Mouse (Mus musculus) right cerebral cortex, adult 18-20 months (tissue): ENCODE data around the gene Olfr836.
"Not testable (repeated sequence)": the region's sequence is repeated elsewhere in the genome, so short reads cannot be mapped to it uniquely, and the experiment has no call there.

Experiments
- DNase-seq: peaks from one replicate; pipeline ENCODE4 v3.0.0; 2022; ENCODE audit warnings: mixed read lengths

The Olfr836 gene

GRCm38 (mm10) chr9:19120082-19120481 is at the start of gene Olfr836:
Gene Olfr836, plus strand, starts transcription at chr9:19120382.
- no peak for DNase-seq

DNA sequence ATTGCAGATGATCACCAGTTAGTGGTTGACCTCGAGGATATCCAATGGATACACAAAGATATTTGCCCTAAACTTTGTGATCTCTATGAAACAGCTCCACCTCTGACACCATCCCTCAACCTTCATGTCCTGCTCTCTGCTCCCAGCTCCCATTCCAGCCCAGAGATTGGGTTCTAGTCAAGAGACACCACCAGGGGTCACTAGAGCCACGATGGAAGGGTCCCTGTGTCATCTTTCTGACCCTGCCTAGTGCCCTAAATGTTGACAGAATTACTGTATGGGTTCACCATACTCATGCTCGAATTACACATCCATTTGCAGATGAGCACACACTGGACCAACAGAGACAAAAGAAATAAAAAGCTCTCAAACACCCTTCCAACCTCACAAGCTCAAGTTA is 35.2 kb upstream of the Olfr836 start:
- DNase-seq = no peak

- DNase-seq = not testable (repeated sequence)
Measured at GRCm38 (mm10) chr9:19092889-19093753, 27.1 kb upstream of the Olfr836 start.

- DNase-seq = no peak
Measured at GRCm38 (mm10) chr9:19097286-19097685, 22.9 kb upstream of the Olfr836 start.

GRCm38 (mm10) chr9:19136017-19136416 is 15.8 kb downstream of the Olfr836 start, which contains the start of gene Olfr837:
Gene Olfr837, plus strand, starts transcription at chr9:19136317.
- DNase-seq = no peak
